Mouse (Mus musculus) 3T3-L1 (cell line): ENCODE data around the gene D10Jhu81e.
A peak's percentile ranks its signal among the peaks of the same experiment; 100 is the strongest.

ENCODE experiments used
- DNase-seq: peaks from one replicate; pipeline ENCODE4 v3.0.0-alpha.2; 2015; ENCODE audit warnings: low read depth, low spot score

Gene D10Jhu81e

GRCm38 (mm10) chr10:78163241-78163640, 6.3 kb downstream of the D10Jhu81e start:
- no peak for DNase-seq

- no peak for DNase-seq
Observed at GRCm38 (mm10) chr10:78162646-78163045, 6.9 kb downstream of the D10Jhu81e start.

GRCm38 (mm10) chr10:78161096-78161495, 8.5 kb downstream of the D10Jhu81e start:
- no peak for DNase-seq

GRCm38 (mm10) chr10:78160369-78161095, 9.1 kb downstream of the D10Jhu81e start:
- DNase-seq: no peak

- DNase-seq: peak; percentile 88
Observed at GRCm38 (mm10) chr10:78159906-78160305, 9.7 kb downstream of the D10Jhu81e start.

GRCm38 (mm10) chr10:78159252-78159878, 10.2 kb downstream of the D10Jhu81e start:
- no peak for DNase-seq

- no peak for DNase-seq
Observed at GRCm38 (mm10) chr10:78158041-78158440, 11.5 kb downstream of the D10Jhu81e start.

- DNase-seq: no peak
Observed at GRCm38 (mm10) chr10:78156926-78157325, 12.7 kb downstream of the D10Jhu81e start.

- no peak for DNase-seq
Observed at GRCm38 (mm10) chr10:78148834-78149766, 20.5 kb downstream of the D10Jhu81e start.

GRCm38 (mm10) chr10:78147908-78148441, 21.6 kb downstream of the D10Jhu81e start:
- peak; percentile 27 for DNase-seq

- DNase-seq: no peak
Observed at GRCm38 (mm10) chr10:78143727-78144505, 25.7 kb downstream of the D10Jhu81e start.

GRCm38 (mm10) chr10:78140843-78141242, 28.7 kb downstream of the D10Jhu81e start:
- DNase-seq: no peak

- no peak for DNase-seq
Observed at GRCm38 (mm10) chr10:78140251-78140600, 29.4 kb downstream of the D10Jhu81e start.

- DNase-seq: no peak
Observed at GRCm38 (mm10) chr10:78139572-78140250, 29.9 kb downstream of the D10Jhu81e start.

GRCm38 (mm10) chr10:78138812-78139523, 30.6 kb downstream of the D10Jhu81e start:
- DNase-seq: no peak

- no peak for DNase-seq
Observed at GRCm38 (mm10) chr10:78137191-78137590, 32.4 kb downstream of the D10Jhu81e start.

- no peak for DNase-seq
Observed at GRCm38 (mm10) chr10:78135947-78136346, 33.6 kb downstream of the D10Jhu81e start.

GRCm38 (mm10) chr10:78134975-78135798, 34.4 kb downstream of the D10Jhu81e start:
- no peak for DNase-seq

GRCm38 (mm10) chr10:78134400-78134799, 35.2 kb downstream of the D10Jhu81e start:
- DNase-seq: no peak
